Mouse (Mus musculus): ENCODE measurements around the gene Gm11992. TPM values are rescaled to one million over a fixed set of nuclear protein-coding genes. Genes with fewer than 3 reads are reported as not detected.

Gene Gm11992
- polyA plus RNA-seq (2015; fragmentation: Nextera tagmentation; extraction: Ambion mirVana): 0.07 and 0.12 TPM in 2 replicates

GRCm38 (mm10) chr11:9048011-9048702, at the start of gene Gm11992:
TSS of gene Gm11992 (plus strand) at chr11:9048594.
- Histone ChIP-seq H3K4me3 (replicated peaks) (peak within 1 kb of the TSS; percentile 51), H3K9ac (0 out of 2 replicates have a peak within 1 kb of the TSS, but pooled peaks have one; percentile 23), H3K27me3 (peaks cover 15% of the 10 kb centered on the region), H3K4me2 (peak within 1 kb of the TSS; percentile 77), H3K27ac (no peak within 1 kb of the TSS), H3K9me3 (replicated peaks) (no peaks in the 10 kb centered on the region), H3K4me1 (replicated peaks) (peaks cover 13% of the 10 kb centered on the region), H3K36me3 (no peaks in the 10 kb centered on the region)
- peak; percentile 99 for ATAC-seq (ENCODE audit: low read depth)
- 2% methylated on average over 21 of the region's 21 CpGs for WGBS (ENCODE audit: insufficient replicate concordance)
- peak; percentile 65 for DNase-seq

- peak overlapping the region; percentile 6; the same call in 1 of the 2 replicates for H3K4me2 ChIP-seq
- no peaks in the 10 kb centered on the region for H3K27me3 ChIP-seq
- H3K9me3 ChIP-seq (replicated peaks): no peaks in the 10 kb centered on the region
- 83% methylated on average over 5 of the region's 5 CpGs for WGBS (ENCODE audit: insufficient replicate concordance)
- H3K4me3 ChIP-seq (replicated peaks): no peak overlapping the region
- peaks cover 12% of the 10 kb centered on the region for H3K4me1 ChIP-seq (replicated peaks)
- no peak overlapping the region for H3K27ac ChIP-seq
- DNase-seq (no peak), ATAC-seq (ENCODE audit: low read depth) (no peak)
- peaks cover 40% of the 10 kb centered on the region for H3K36me3 ChIP-seq
- H3K9ac ChIP-seq: no peak overlapping the region
These were observed 39.6 kb upstream of the Gm11992 start for GRCm38 (mm10) chr11:9008761-9009160.

GRCm38 (mm10) chr11:9010416-9010815, 38.0 kb upstream of the Gm11992 start:
- Histone ChIP-seq H3K27ac (peak overlapping the region; percentile 79), H3K4me2 (peak overlapping the region; percentile 77), H3K27me3 (no peaks in the 10 kb centered on the region), H3K36me3 (peaks cover 24% of the 10 kb centered on the region), H3K9me3 (replicated peaks) (no peaks in the 10 kb centered on the region), H3K4me1 (replicated peaks) (peaks cover 12% of the 10 kb centered on the region), H3K4me3 (replicated peaks) (peak overlapping the region; percentile 84), H3K9ac (peak overlapping the region; percentile 86)
- DNase-seq: peak; percentile 17
- ATAC-seq (ENCODE audit: low read depth): peak; percentile 69
- WGBS (ENCODE audit: insufficient replicate concordance): under 1% methylated on average over 7 of the region's 7 CpGs

- peak; percentile 79 for DNase-seq
- ATAC-seq (ENCODE audit: low read depth): peak; percentile 95
- Histone ChIP-seq H3K27me3 (no peaks in the 10 kb centered on the region), H3K9ac (peak within 1 kb of the TSS; percentile 86), H3K4me3 (replicated peaks) (peak within 1 kb of the TSS; percentile 84), H3K9me3 (replicated peaks) (no peaks in the 10 kb centered on the region), H3K36me3 (peaks cover 19% of the 10 kb centered on the region), H3K4me2 (peak within 1 kb of the TSS; percentile 77), H3K27ac (peak within 1 kb of the TSS; percentile 79), H3K4me1 (replicated peaks) (peaks cover 12% of the 10 kb centered on the region)
- WGBS (ENCODE audit: insufficient replicate concordance): under 1% methylated on average over 43 of the region's 43 CpGs
These were observed 37.5 kb upstream of the Gm11992 start, which contains the start of gene Hus1 for GRCm38 (mm10) chr11:9010853-9011339. TSS of gene Hus1 (minus strand) at chr11:9011191.

GRCm38 (mm10) chr11:9011348-9011747, 37.0 kb upstream of the Gm11992 start:
- H3K27ac ChIP-seq: peak overlapping the region; percentile 79; the same call in 1 of the 2 replicates
- no peaks in the 10 kb centered on the region for H3K27me3 ChIP-seq
- peak overlapping the region; percentile 84 for H3K4me3 ChIP-seq (replicated peaks)
- H3K9me3 ChIP-seq (replicated peaks): no peaks in the 10 kb centered on the region
- H3K4me2 ChIP-seq: peak overlapping the region; percentile 77
- peaks cover 16% of the 10 kb centered on the region for H3K36me3 ChIP-seq
- peaks cover 12% of the 10 kb centered on the region for H3K4me1 ChIP-seq (replicated peaks)
- ATAC-seq (ENCODE audit: low read depth) (peak; percentile 37), DNase-seq (no peak)
- peak overlapping the region; percentile 86 for H3K9ac ChIP-seq
- under 1% methylated on average over 3 of the region's 3 CpGs for WGBS (ENCODE audit: insufficient replicate concordance)

- DNase-seq: no peak
- Histone ChIP-seq H3K27ac (no peak overlapping the region), H3K36me3 (no peaks in the 10 kb centered on the region), H3K9me3 (replicated peaks) (no peaks in the 10 kb centered on the region), H3K9ac (no peak overlapping the region), H3K4me2 (no peak overlapping the region), H3K27me3 (no peaks in the 10 kb centered on the region), H3K4me1 (replicated peaks) (peaks cover 6% of the 10 kb centered on the region), H3K4me3 (replicated peaks) (no peak overlapping the region)
- ATAC-seq (ENCODE audit: low read depth): no peak
- 64% methylated on average over 3 of the region's 3 CpGs for WGBS (ENCODE audit: insufficient replicate concordance)
These were observed 33.7 kb upstream of the Gm11992 start for GRCm38 (mm10) chr11:9014740-9015139.

- Histone ChIP-seq H3K9ac (no peak overlapping the region), H3K36me3 (no peaks in the 10 kb centered on the region), H3K4me3 (replicated peaks) (no peak overlapping the region), H3K9me3 (replicated peaks) (no peaks in the 10 kb centered on the region), H3K27me3 (0 out of 2 replicates have a peak, but pooled peaks cover 2% of the 10 kb centered on the region), H3K4me1 (replicated peaks) (no peaks in the 10 kb centered on the region), H3K4me2 (no peak overlapping the region), H3K27ac (no peak overlapping the region)
- WGBS (ENCODE audit: insufficient replicate concordance): 43% methylated on average over 6 of the region's 6 CpGs
- ATAC-seq (ENCODE audit: low read depth) (0 out of 2 replicates have a peak, but pooled peaks have one; percentile 23), DNase-seq (no peak)
These were observed 29.7 kb upstream of the Gm11992 start for GRCm38 (mm10) chr11:9018491-9019267.

GRCm38 (mm10) chr11:9020207-9020606, 28.2 kb upstream of the Gm11992 start:
- 0 out of 2 replicates have a peak, but pooled peaks cover 2% of the 10 kb centered on the region for H3K27me3 ChIP-seq
- no peak overlapping the region for H3K4me2 ChIP-seq
- H3K4me1 ChIP-seq (replicated peaks): no peaks in the 10 kb centered on the region
- no peak overlapping the region for H3K4me3 ChIP-seq (replicated peaks)
- no peaks in the 10 kb centered on the region for H3K9me3 ChIP-seq (replicated peaks)
- H3K27ac ChIP-seq: no peak overlapping the region
- no peak for ATAC-seq (ENCODE audit: low read depth)
- 80% methylated on average over 5 of the region's 5 CpGs for WGBS (ENCODE audit: insufficient replicate concordance)
- H3K9ac ChIP-seq: no peak overlapping the region
- DNase-seq: no peak
- no peaks in the 10 kb centered on the region for H3K36me3 ChIP-seq

GRCm38 (mm10) chr11:9024782-9025181, 23.6 kb upstream of the Gm11992 start:
- Histone ChIP-seq H3K9ac (no peak overlapping the region), H3K4me3 (replicated peaks) (no peak overlapping the region), H3K27ac (no peak overlapping the region), H3K9me3 (replicated peaks) (no peaks in the 10 kb centered on the region), H3K4me2 (no peak overlapping the region), H3K27me3 (0 out of 2 replicates have a peak, but pooled peaks cover 2% of the 10 kb centered on the region), H3K36me3 (no peaks in the 10 kb centered on the region), H3K4me1 (replicated peaks) (no peaks in the 10 kb centered on the region)
- 51% methylated on average over 7 of the region's 7 CpGs for WGBS (ENCODE audit: insufficient replicate concordance)
- ATAC-seq (ENCODE audit: low read depth): no peak
- no peak for DNase-seq

GRCm38 (mm10) chr11:9025211-9025610, 23.2 kb upstream of the Gm11992 start:
- WGBS (ENCODE audit: insufficient replicate concordance): 58% methylated on average over 3 of the region's 3 CpGs
- ATAC-seq (ENCODE audit: low read depth): no peak
- H3K27me3 ChIP-seq: 0 out of 2 replicates have a peak, but pooled peaks cover 2% of the 10 kb centered on the region

GRCm38 (mm10) chr11:9031530-9031929, 16.9 kb upstream of the Gm11992 start:
- Histone ChIP-seq H3K9ac (no peak overlapping the region), H3K9me3 (replicated peaks) (no peaks in the 10 kb centered on the region), H3K4me2 (no peak overlapping the region), H3K27me3 (no peaks in the 10 kb centered on the region), H3K4me3 (replicated peaks) (no peak overlapping the region), H3K36me3 (no peaks in the 10 kb centered on the region), H3K4me1 (replicated peaks) (no peaks in the 10 kb centered on the region), H3K27ac (no peak overlapping the region)
- DNase-seq: no peak
- 39% methylated on average over 2 of the region's 2 CpGs for WGBS (ENCODE audit: insufficient replicate concordance)
- no peak for ATAC-seq (ENCODE audit: low read depth)

More at GRCm38 (mm10) chr11:9025211-9025610, 23.2 kb upstream of the Gm11992 start:
- Histone ChIP-seq H3K36me3 (no peaks in the 10 kb centered on the region), H3K27ac (no peak overlapping the region), H3K9ac (no peak overlapping the region), H3K9me3 (replicated peaks) (no peaks in the 10 kb centered on the region), H3K4me1 (replicated peaks) (no peaks in the 10 kb centered on the region), H3K4me2 (no peak overlapping the region), H3K4me3 (replicated peaks) (no peak overlapping the region)
- DNase-seq: no peak

Measured in liver, embryonic 13.5 days (tissue).